Mouse (Mus musculus) ovary, adult 18-20 months (tissue): Measurements from ENCODE around the gene Zbtb33.

ENCODE experiments used
- DNase-seq: peaks from one replicate; pipeline ENCODE4 v3.0.0; 2022; ENCODE audit warnings: low spot score, mixed read lengths

Gene Zbtb33

GRCm38 (mm10) chrX:38189552-38190457 lies at the start of gene Zbtb33:
Zbtb33 (plus strand) TSS chrX:38189793.
- DNase-seq, result peak; percentile 70

GRCm38 (mm10) chrX:38159097-38159496 lies 30.5 kb upstream of the Zbtb33 start:
- no peak for DNase-seq

DNA sequence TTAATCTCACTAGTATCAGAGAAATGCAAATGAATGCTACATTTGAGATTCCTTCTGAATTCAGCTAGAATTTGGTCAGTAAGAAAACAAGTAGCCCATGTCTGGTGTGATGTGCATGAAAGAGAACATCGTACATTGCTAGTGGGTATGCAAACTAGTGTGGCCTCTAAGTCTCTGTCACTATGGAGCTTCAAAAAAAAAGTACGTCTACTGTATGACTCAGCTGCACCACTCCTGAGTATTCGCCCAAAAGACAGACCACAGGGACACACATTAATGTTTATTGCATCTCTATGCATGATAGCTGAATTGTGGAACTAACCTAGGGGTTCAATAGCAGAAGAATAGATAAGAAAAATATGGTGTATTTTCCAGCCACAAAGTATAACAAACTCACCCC lies 24.3 kb upstream of the Zbtb33 start:
- no peak for DNase-seq

DNA sequence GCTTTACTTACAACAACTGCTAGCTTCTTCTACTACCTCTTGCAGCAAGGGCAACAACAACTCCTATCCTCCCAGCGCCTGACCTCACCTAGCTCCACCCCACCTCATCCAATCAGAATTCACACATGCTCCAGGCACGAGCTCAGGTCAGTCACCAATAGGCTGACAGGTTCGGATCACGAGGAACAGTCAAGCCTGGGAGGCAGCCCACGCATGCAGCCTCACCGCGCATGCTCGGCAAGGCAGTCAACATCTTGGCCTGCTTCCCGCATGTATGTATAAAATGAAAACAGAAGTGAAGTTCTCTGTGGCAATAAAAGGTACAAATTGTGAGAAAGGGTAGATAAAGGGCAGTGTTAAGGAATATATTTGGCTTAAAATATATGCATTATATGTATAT lies 23.5 kb upstream of the Zbtb33 start:
- DNase-seq, result no peak

GRCm38 (mm10) chrX:38166592-38166991 lies 23.0 kb upstream of the Zbtb33 start:
- DNase-seq, result no peak

DNA sequence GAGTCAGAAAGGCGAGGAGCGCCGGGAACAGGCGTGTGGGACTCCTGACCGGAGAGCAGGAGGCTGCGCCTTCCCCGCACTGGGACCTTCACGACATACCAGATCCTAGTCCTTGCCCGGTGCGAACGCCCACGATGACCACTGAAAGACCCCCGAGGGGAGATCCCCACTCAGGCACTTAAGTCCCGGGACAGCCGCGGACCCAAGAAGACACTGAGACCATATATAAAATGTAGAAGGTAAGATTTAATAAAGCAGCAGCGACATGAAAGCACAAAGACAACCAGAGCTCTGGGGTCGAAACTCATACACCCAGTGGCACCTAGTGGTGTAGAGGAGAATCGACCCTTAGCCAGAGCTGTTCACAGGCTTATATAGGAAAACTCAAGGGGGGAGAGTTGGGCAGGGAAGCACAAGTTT lies 9.7 kb upstream of the Zbtb33 start:
- DNase-seq, result peak; percentile 65

GRCm38 (mm10) chrX:38180656-38181607 lies 8.7 kb upstream of the Zbtb33 start:
- no peak for DNase-seq

DNA sequence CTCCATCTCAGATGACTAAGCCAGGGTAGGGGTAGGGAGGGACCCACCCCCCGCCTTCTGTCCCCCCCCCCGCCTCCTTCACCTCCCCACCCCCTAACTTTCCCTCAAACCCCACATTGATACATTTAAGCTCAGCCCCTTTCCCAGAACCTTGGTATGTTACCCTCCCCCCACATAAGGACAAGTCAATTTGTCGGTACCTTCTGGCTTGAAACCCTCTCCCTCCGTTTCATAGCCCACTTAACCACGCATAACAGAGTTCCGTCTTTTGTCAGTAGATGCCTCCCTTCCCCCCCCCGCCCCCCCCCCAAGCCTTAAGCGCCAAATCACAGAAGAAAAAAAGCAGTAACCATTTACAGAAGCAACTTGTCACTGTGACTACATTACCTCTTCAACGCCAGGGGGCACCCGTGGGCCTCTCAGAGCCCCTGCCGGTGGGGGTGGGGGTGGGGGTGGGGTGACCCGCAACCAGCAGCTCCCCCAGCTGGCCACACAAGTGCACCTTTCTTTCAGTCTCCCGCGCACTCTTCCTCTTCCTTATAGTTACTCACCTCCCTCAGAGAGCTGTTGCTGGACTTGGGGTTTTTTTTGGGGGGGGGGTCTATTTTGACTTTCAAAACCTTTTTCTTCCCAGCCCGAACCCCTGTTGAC lies 7.9 kb upstream of the Zbtb33 start:
- DNase-seq, result peak; percentile 7

DNA sequence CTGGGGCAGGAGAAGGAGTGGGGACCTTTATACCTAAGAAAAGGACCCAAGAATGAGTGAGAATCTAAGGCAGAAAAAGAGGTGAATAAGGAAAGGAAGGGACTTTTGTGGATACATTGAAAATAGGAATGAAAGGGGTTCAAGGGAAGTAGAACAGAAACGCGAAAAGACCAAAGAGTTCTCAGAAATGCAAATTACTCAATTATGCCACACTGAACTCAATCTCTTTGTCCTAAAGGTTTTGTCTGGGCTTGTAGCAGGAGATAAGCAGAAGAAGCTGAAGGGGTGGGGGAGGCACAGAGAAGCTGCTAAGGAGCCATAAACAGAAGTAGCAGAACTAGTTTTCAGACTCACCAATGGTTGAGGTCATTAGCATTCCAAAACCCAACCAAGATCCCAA lies 4.1 kb upstream of the Zbtb33 start:
- DNase-seq, result no peak

GRCm38 (mm10) chrX:38190458-38190764 lies 818 bp downstream of the Zbtb33 start:
- DNase-seq, result no peak

DNA sequence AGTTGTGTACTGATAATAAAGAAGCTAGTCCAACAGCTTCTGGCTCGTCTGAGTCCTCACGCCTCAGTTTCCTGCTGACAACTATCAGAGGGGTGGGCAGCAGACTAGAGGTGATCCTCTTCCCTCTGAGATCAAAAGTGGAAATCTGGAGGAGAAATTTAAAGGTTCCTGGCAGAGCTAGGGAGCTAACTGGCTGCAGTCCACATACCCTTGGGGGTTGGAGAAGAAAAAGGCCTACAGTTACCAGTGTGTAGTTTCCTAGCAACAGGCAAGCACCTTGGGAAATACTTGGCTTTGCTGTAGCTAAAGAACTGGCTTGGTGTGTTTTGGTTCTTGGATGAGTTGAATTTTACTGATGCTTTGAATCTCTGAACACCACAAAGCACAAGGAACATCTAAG lies 12.2 kb downstream of the Zbtb33 start:
- no peak for DNase-seq

DNA sequence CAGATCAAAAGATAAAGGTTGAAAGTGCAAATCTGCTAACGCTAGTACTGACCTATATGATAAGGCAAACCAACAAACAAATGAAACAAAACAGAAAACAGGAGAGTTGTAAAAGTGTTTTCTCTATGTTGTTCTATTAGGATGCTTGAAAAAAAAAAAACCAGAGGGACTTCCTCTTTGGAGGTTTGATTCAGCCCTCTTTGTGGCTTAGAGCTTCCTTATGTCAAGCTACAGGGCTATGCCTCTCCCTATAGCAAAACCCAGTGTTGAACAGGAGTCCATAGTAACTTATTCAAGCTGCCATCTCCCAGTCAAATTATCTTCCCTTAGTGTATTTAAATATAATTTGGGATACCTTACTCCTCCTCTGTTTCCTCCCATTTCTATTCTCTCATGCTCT lies 17.8 kb downstream of the Zbtb33 start:
- no peak for DNase-seq

DNA sequence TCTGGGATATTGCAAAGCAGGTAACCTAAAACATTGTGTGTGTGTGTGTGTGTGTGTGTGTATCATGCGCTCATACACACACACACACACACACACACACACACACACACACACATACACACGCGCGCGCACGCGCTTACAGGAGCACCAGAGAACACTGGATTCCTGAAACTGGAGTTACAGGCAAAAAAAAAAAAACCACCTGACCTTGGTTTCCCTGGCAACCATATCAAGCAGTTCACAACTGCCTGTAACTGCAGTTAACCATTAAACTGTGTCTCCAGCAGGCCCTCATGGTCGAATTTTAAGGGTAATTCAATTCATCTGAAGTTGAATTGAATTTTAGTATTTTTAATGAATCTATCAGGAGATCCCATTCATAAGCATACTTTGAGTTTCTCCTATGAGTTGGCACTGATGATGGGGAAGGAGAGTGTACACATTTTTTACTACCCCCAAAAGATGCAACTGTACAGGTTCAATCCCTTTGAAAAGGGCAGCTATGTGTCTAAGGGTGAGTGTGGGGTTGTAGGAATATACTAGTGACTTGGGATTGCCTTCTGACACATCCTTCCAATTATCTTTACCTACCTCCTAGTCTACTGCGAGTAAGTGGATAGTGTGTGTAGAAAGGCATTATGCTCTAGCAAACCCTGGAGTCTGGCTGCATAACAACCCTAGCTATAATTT lies 27.5 kb downstream of the Zbtb33 start:
- DNase-seq, result peak; percentile 4

- no peak for DNase-seq
Measured at GRCm38 (mm10) chrX:38217676-38217991, 28.0 kb downstream of the Zbtb33 start.

DNA sequence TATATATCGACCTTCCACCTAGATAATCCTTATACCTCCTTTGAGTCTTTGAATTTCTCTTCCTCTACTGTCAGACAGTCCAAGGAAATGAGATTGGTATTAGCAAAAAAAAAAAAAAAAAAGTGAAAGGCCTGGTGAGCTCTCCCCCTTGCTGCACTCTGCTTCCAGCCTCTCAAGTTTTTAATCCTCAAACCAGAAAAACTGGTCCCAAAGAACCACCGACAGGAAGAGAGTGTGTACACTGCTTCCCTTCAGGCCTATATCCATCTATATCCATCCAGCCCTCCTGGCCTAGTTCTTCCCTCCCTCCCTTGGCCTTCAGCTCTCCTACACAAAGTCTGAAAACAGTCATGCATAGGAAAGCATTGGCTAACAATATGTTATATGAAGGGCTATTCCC lies 33.2 kb downstream of the Zbtb33 start:
- no peak for DNase-seq

DNA sequence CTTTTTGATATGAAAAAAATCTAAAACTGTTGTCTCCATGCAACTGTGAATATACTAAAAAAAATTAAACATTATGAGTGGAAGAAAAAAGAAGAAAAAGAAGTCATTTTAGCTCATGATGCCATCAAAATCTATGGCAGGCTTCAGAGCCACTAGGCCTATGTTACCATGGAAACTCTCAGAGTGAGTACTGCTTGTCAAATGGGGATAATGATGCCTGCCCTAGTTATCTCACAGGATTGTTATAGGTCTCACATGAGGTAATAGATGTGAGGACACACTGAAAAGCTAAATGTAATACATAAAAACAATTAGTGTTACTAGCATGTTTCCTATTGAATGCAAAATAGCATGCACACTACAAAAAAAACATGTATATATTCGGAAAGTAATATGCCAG lies 40.3 kb downstream of the Zbtb33 start:
- no peak for DNase-seq

DNA sequence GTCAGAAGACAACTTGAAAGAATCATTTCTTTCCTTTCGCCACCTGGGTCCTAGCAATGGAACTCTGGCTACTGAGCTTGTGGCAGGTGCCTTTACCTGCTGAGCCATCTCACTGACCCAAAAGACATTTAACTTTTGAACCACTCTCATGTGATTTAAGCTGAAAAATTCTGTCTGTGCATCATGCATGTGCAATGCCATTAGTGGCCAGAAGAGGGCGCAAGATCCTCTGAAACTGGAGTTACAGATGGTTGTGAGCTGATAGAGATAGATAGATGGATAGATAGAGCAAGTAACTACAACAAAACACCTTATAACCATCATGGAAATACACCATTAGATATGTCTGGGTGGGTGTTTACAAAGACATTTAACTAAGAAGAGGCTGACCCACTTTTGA lies 48.1 kb downstream of the Zbtb33 start:
- no peak for DNase-seq
